Mouse (Mus musculus): ENCODE measurements around the gene Trnp1. TPM values are rescaled to one million over a fixed set of nuclear protein-coding genes. Genes with fewer than 3 reads are reported as not detected.

Gene Trnp1
- polyA plus RNA-seq, 1 experiment from 2014 or later, result 0.21 TPM

DNA sequence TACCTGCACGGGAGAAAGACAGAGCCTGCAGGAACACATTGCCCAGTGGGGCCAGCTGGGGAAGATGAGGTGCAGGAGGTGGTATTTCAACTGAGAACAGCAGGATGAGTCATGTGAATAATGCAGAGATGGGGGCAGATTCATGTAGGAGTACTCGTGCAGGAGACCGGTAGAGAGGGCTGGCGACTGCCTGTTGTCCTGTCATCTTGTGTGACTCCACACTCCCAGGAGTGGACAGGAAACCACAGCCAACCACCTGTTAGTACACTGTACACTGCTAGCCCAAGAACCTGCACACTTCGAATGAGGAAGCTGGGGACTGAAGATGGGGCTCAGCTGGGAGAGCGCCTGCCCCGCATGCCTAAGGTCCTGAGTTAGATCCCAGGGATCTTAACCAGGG lies 3.2 kb upstream of the Trnp1 start:
- H3K9me3 ChIP-seq (ENCODE audit: control insufficient read depth, low read length), result no peaks in the 10 kb centered on the region
- no peaks in the 10 kb centered on the region for H3K36me3 ChIP-seq (ENCODE audit: control insufficient read depth, insufficient read depth, low read length)
- H3K4me3 ChIP-seq (ENCODE audit: low read depth, low read length), result no peak overlapping the region
- H3K4me2 ChIP-seq, result no peak overlapping the region
- no peak for ATAC-seq (replicated peaks; ENCODE audit: low FRiP score)
- 46% methylated on average over 7 of the region's 7 CpGs for WGBS
- no peak for DNase-seq (ENCODE audit: low spot score)
- no peak overlapping the region for H3K9ac ChIP-seq (ENCODE audit: low read depth, low read length)
- no peak overlapping the region for H3K27ac ChIP-seq (ENCODE audit: low read depth, low read length)
- H3K27me3 ChIP-seq (replicated peaks; ENCODE audit: control insufficient read depth, insufficient read depth, low read length), result peaks cover 95% of the 10 kb centered on the region
- H3K4me1 ChIP-seq (replicated peaks; ENCODE audit: control insufficient read depth, insufficient read depth, low read length), result peaks cover 12% of the 10 kb centered on the region

DNA sequence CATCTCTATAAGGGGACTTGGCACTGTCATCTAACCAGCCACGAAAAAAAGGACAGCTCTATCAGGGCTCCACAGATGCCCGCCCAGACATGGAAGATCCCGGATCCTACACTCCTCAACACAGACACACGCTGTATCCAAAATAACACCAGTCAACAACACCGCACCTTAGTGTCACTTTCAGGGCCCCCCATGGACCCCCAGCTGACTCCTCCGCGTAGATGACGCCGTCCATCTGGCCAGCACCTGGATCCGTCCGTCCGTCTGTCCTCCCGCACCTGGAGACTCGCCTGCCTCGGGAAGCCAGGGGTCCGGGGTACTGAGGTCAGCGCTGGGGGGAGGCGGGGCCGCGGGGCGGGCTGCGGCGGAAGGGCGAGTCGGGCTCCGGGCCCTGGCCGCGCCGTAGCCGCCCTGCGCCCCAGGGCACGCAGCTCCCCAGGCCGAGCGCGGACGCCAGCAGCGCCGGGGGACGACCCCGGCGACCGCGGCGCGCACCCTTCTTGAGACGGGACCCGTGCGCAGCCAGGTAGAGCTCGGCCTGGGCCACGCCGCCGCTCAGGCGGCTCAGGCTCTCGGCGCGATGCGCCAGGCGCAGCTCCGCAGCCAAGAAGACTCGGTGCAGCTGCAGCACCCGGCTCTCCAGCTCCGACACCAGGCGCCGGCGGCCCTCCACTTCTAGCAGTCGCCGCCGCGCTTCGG lies 740 bp downstream of the Trnp1 start:
- peaks cover 12% of the 10 kb centered on the region for H3K4me1 ChIP-seq (replicated peaks; ENCODE audit: control insufficient read depth, insufficient read depth, low read length)
- H3K36me3 ChIP-seq (ENCODE audit: control insufficient read depth, insufficient read depth, low read length), result no peaks in the 10 kb centered on the region
- ATAC-seq (replicated peaks; ENCODE audit: low FRiP score) (no peak), DNase-seq (ENCODE audit: low spot score) (no peak)
- no peak overlapping the region for H3K9ac ChIP-seq (ENCODE audit: low read depth, low read length)
- H3K27me3 ChIP-seq (replicated peaks; ENCODE audit: control insufficient read depth, insufficient read depth, low read length), result peaks cover 85% of the 10 kb centered on the region
- peak overlapping the region; percentile 85 for H3K4me2 ChIP-seq
- no peak overlapping the region for H3K27ac ChIP-seq (ENCODE audit: low read depth, low read length)
- 1% methylated on average over 65 of the region's 70 CpGs for WGBS
- H3K4me3 ChIP-seq (ENCODE audit: low read depth, low read length), result peak overlapping the region; percentile 56
- H3K9me3 ChIP-seq (ENCODE audit: control insufficient read depth, low read length), result no peaks in the 10 kb centered on the region

DNA sequence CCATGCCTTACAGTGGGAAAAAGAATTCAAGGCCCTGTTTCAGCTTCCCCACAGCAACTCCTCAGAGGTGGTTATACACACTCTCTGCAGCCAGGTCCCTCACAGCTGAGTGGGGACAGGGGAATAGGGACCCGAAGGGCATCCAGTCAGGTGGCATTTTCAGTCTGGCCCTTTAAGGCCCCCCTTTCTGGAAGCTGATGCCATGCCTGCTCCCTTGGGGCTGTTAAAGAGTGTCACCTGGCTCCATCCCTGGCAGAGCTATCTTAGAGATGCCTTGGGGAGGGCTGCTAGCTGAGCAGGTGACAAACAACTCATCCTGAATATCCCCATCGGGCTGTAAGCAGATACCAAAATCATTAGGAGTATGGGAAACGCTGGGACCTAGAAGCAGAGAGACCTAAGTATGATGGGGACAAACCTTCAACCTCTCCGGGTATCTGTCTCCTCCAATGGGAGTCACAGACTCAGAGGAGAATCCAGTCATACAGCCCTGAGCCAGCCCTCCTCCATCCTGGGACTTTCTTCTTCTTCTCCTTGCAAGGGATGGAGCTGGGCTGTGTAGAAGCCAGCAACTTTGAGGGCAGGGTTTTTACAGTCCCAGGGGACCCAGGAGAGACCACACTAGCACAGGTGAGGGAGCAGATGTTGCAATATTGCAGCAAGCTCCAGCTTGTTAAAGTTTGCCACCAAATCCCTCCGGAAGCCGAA lies 1.5 kb downstream of the Trnp1 start:
- Histone ChIP-seq H3K36me3 (ENCODE audit: control insufficient read depth, insufficient read depth, low read length) (no peaks in the 10 kb centered on the region), H3K4me1 (replicated peaks; ENCODE audit: control insufficient read depth, insufficient read depth, low read length) (peaks cover 14% of the 10 kb centered on the region), H3K27me3 (replicated peaks; ENCODE audit: control insufficient read depth, insufficient read depth, low read length) (peaks cover 78% of the 10 kb centered on the region), H3K4me3 (ENCODE audit: low read depth, low read length) (no peak overlapping the region), H3K27ac (ENCODE audit: low read depth, low read length) (no peak overlapping the region), H3K9ac (ENCODE audit: low read depth, low read length) (no peak overlapping the region), H3K4me2 (no peak overlapping the region), H3K9me3 (ENCODE audit: control insufficient read depth, low read length) (no peaks in the 10 kb centered on the region)
- 26% methylated on average over 6 of the region's 6 CpGs for WGBS
- DNase-seq (ENCODE audit: low spot score) (no peak), ATAC-seq (replicated peaks; ENCODE audit: low FRiP score) (no peak)

DNA sequence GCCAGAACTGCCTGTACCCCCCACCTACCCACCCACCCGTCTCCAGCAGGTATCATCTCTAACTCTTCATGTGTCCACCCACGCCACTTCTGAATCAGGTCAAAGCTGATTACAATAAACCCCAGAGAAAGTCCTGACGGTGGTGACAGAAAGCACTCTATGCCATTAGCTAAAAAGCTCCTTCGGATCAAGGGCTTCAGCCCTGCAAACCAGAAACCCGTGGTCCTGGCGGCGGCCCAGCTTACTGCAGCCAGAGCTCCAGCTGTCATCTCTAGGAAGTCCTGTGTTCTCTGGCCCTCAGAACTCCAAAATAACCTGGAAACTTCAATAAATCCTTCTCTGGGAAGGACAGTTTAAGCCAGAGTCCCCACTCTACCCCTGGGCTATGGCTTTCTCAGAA lies 2.6 kb downstream of the Trnp1 start:
- Histone ChIP-seq H3K9ac (ENCODE audit: low read depth, low read length) (no peak overlapping the region), H3K27me3 (replicated peaks; ENCODE audit: control insufficient read depth, insufficient read depth, low read length) (peaks cover 66% of the 10 kb centered on the region), H3K4me3 (ENCODE audit: low read depth, low read length) (no peak overlapping the region), H3K27ac (ENCODE audit: low read depth, low read length) (no peak overlapping the region), H3K36me3 (ENCODE audit: control insufficient read depth, insufficient read depth, low read length) (no peaks in the 10 kb centered on the region), H3K9me3 (ENCODE audit: control insufficient read depth, low read length) (no peaks in the 10 kb centered on the region), H3K4me1 (replicated peaks; ENCODE audit: control insufficient read depth, insufficient read depth, low read length) (peaks cover 22% of the 10 kb centered on the region), H3K4me2 (no peak overlapping the region)
- no peak for ATAC-seq (replicated peaks; ENCODE audit: low FRiP score)
- DNase-seq (ENCODE audit: low spot score), result no peak
- WGBS, result 39% methylated on average over 7 of the region's 7 CpGs

DNA sequence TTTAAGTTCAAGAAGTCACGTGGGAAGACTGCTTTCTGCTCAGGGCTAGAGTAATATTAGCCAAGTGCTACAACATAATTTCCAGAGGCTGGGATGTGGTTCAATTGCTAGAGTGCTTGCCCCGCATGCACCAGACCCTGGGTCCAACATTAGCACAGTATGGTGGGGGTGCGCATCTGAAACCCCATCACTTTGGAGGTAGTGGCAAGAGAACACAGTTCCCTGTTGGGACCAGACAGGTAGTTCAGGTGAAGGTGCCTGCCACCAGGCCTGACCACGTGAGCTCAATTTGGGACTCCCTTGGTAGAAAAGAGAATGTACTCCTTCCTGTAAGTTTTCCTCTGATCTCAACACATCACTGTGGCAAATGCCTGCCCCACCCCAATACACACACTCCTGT lies 3.5 kb downstream of the Trnp1 start:
- Histone ChIP-seq H3K9me3 (ENCODE audit: control insufficient read depth, low read length) (no peaks in the 10 kb centered on the region), H3K4me1 (replicated peaks; ENCODE audit: control insufficient read depth, insufficient read depth, low read length) (peaks cover 22% of the 10 kb centered on the region), H3K27ac (ENCODE audit: low read depth, low read length) (no peak overlapping the region), H3K27me3 (replicated peaks; ENCODE audit: control insufficient read depth, insufficient read depth, low read length) (peaks cover 57% of the 10 kb centered on the region), H3K36me3 (ENCODE audit: control insufficient read depth, insufficient read depth, low read length) (no peaks in the 10 kb centered on the region), H3K4me3 (ENCODE audit: low read depth, low read length) (no peak overlapping the region), H3K4me2 (no peak overlapping the region), H3K9ac (ENCODE audit: low read depth, low read length) (no peak overlapping the region)
- DNase-seq (ENCODE audit: low spot score) (no peak), ATAC-seq (replicated peaks; ENCODE audit: low FRiP score) (no peak)
- WGBS, result 65% methylated on average over 4 of the region's 4 CpGs

DNA sequence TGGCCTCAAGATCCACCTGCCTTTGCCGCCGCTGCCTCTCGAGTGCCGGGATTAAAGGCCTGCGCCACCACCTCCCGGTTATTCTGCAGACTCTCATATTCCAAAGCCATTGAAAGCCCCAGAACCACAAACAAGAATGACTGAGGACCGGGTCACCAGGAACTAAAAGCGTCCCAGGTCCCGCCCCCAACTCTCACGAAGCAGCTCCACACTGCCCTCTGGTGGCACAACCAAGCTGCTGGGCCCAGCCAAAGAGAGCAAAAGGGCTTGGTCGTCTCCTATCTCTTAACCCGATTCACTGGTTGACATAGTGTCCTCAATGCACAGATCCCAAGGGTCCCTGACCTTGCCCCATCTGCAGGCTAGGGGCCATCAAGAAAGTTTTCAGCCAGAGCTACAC lies 3.9 kb downstream of the Trnp1 start:
- peak; percentile 56 for ATAC-seq (replicated peaks; ENCODE audit: low FRiP score)
- peaks cover 53% of the 10 kb centered on the region for H3K27me3 ChIP-seq (replicated peaks; ENCODE audit: control insufficient read depth, insufficient read depth, low read length)
- DNase-seq (ENCODE audit: low spot score), result peak; percentile 85
- no peak overlapping the region for H3K9ac ChIP-seq (ENCODE audit: low read depth, low read length)
- peak overlapping the region; percentile 67 for H3K4me2 ChIP-seq
- peaks cover 23% of the 10 kb centered on the region for H3K4me1 ChIP-seq (replicated peaks; ENCODE audit: control insufficient read depth, insufficient read depth, low read length)
- H3K27ac ChIP-seq (ENCODE audit: low read depth, low read length), result no peak overlapping the region
- WGBS, result under 1% methylated on average over 12 of the region's 12 CpGs
- H3K4me3 ChIP-seq (ENCODE audit: low read depth, low read length), result peak overlapping the region; percentile 25; the same call in 1 of the 2 replicates
- H3K36me3 ChIP-seq (ENCODE audit: control insufficient read depth, insufficient read depth, low read length), result no peaks in the 10 kb centered on the region
- no peaks in the 10 kb centered on the region for H3K9me3 ChIP-seq (ENCODE audit: control insufficient read depth, low read length)

DNA sequence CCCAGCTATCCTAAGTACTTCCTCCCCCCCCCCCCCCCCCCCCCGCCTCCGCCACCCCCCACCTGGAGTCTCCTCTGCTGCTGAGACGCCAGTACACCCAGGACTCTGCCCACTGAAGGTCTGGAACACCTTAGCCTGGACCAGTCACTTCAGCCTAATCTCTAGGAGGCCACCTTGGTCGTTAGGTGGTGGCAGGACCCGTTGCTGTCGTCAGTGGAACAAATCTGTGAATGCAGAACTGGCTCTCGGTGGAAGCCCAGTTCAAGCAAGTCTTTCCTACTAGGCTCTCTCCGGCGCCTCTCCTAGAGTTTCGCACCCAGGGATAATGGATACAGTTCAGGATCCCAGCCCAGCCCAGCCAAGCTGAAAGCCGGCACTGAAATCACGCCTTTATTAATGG lies 4.5 kb downstream of the Trnp1 start:
- Histone ChIP-seq H3K27me3 (replicated peaks; ENCODE audit: control insufficient read depth, insufficient read depth, low read length) (peaks cover 48% of the 10 kb centered on the region), H3K27ac (ENCODE audit: low read depth, low read length) (no peak overlapping the region), H3K36me3 (ENCODE audit: control insufficient read depth, insufficient read depth, low read length) (no peaks in the 10 kb centered on the region), H3K4me3 (ENCODE audit: low read depth, low read length) (peak overlapping the region; percentile 25; the same call in 1 of the 2 replicates), H3K4me1 (replicated peaks; ENCODE audit: control insufficient read depth, insufficient read depth, low read length) (peaks cover 29% of the 10 kb centered on the region), H3K4me2 (peak overlapping the region; percentile 67), H3K9ac (ENCODE audit: low read depth, low read length) (no peak overlapping the region), H3K9me3 (ENCODE audit: control insufficient read depth, low read length) (no peaks in the 10 kb centered on the region)
- 11% methylated on average over 12 of the region's 12 CpGs for WGBS
- no peak for DNase-seq (ENCODE audit: low spot score)
- no peak for ATAC-seq (replicated peaks; ENCODE audit: low FRiP score)

DNA sequence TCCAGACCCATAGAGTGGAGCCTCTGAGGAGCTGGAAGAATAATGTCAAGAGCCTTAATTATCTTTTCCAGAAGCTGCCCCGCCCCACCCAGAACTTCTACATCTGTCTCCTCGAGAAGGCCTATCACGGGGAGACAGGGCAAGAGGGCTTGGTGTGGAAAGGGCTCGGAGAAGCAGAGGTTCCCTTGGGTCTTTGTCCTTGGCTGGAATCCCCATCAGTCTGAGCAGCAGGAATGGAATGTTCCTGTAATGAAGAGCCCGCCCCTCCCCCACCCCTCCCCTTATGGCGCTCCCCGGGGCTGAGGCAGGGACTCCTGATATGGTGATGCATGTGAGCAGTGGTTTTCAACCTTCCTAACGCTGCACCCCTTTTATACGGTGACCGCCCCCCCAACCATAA lies 6.5 kb downstream of the Trnp1 start:
- peaks cover 27% of the 10 kb centered on the region for H3K27me3 ChIP-seq (replicated peaks; ENCODE audit: control insufficient read depth, insufficient read depth, low read length)
- H3K4me2 ChIP-seq, result no peak overlapping the region
- WGBS, result 27% methylated on average over 10 of the region's 10 CpGs
- DNase-seq (ENCODE audit: low spot score), result no peak
- H3K27ac ChIP-seq (ENCODE audit: low read depth, low read length), result no peak overlapping the region
- H3K9me3 ChIP-seq (ENCODE audit: control insufficient read depth, low read length), result no peaks in the 10 kb centered on the region
- 0 out of 2 replicates have a peak, but pooled peaks have one; percentile 38 for ATAC-seq (replicated peaks; ENCODE audit: low FRiP score)
- no peak overlapping the region for H3K9ac ChIP-seq (ENCODE audit: low read depth, low read length)
- no peak overlapping the region for H3K4me3 ChIP-seq (ENCODE audit: low read depth, low read length)
- peaks cover 22% of the 10 kb centered on the region for H3K4me1 ChIP-seq (replicated peaks; ENCODE audit: control insufficient read depth, insufficient read depth, low read length)
- H3K36me3 ChIP-seq (ENCODE audit: control insufficient read depth, insufficient read depth, low read length), result no peaks in the 10 kb centered on the region

Measured in liver, embryonic 11.5 days (tissue).